Mouse (Mus musculus) heart, adult 2 months (tissue): ENCODE measurements at regions not wholly inside any gene's neighbourhood (a gene's known extent, or its start where the extent isn't known, plus 50 kb on each side); places are given as distances from the start of the nearest gene placed in this dataset.

ENCODE experiments used
- DNase-seq, 2 experiments: peaks; one replicate each; pipeline ENCODE4 v3.0.0; 2021
- H3K27ac ChIP-seq: fragments of 200-600 bp; 2 replicates; pipeline ENCODE4 v1.8.1; 2022
- H3K27me3 ChIP-seq: fragments of 200-500 bp; 2 replicates; pipeline ENCODE4 v1.6.1; 2012; ENCODE audit warnings: mild to moderate bottlenecking, low read length, inconsistent platforms, mixed read lengths; ENCODE audit not compliant: control insufficient read depth, insufficient read depth
- H3K36me3 ChIP-seq: fragments of 200-500 bp; 2 replicates; pipeline ENCODE4 v1.6.1; 2012; ENCODE audit warnings: low read length, inconsistent platforms; ENCODE audit not compliant: control insufficient read depth, insufficient read depth
- H3K4me1 ChIP-seq: fragments of 200-500 bp; 2 replicates; pipeline ENCODE4 v1.6.1; 2011; ENCODE audit warnings: low read length; ENCODE audit not compliant: control insufficient read depth, insufficient read depth
- H3K4me3 ChIP-seq: fragments of 200-600 bp; 2 replicates; pipeline ENCODE4 v1.8.1; 2022
- H3K79me2 ChIP-seq: fragments of 200-500 bp; replicated peaks from 2 replicates; pipeline ENCODE4 v1.6.1; 2012; ENCODE audit warnings: mild to moderate bottlenecking, inconsistent platforms, low read length, moderate library complexity, mixed read lengths; ENCODE audit not compliant: control insufficient read depth, insufficient read depth
- H3K9ac ChIP-seq: fragments of 200-500 bp; 2 replicates; pipeline ENCODE4 v1.6.1; 2012; ENCODE audit warnings: low read depth, mild to moderate bottlenecking, control low read depth, inconsistent platforms, low read length, mixed read lengths
- CTCF ChIP-seq: fragments of 200-600 bp; IDR thresholded peaks from 2 replicates; pipeline ENCODE4 v1.8.1; 2022; ENCODE audit warnings: antibody characterized with exemption, mild to moderate bottlenecking, moderate library complexity
- EP300 ChIP-seq: fragments of 200-500 bp; IDR thresholded peaks from 2 replicates; pipeline ENCODE4 v1.6.1; 2011; ENCODE audit warnings: low read depth, low read length, control low read depth; ENCODE audit not compliant: insufficient read depth
- POLR2A ChIP-seq: fragments of 200-500 bp; IDR thresholded peaks from 2 replicates; pipeline ENCODE4 v1.6.1; 2011; ENCODE audit warnings: mild to moderate bottlenecking, low read depth, low read length, control low read depth; ENCODE audit not compliant: insufficient read depth
- WGBS: fragments of 180-500 bp; shearing (Covaris S2); methylation state at CpG from one replicate; pipeline ENCODE4 v1.1.7; 2018; 5-methylcytosine and 5-hydroxymethylcytosine counted together
- intact Hi-C: fragments of 180-260 bp; cut with DNase I; formaldehyde crosslinking; loops from one replicate; pipeline ENCODE4 v1.15.1; 2025

DNA sequence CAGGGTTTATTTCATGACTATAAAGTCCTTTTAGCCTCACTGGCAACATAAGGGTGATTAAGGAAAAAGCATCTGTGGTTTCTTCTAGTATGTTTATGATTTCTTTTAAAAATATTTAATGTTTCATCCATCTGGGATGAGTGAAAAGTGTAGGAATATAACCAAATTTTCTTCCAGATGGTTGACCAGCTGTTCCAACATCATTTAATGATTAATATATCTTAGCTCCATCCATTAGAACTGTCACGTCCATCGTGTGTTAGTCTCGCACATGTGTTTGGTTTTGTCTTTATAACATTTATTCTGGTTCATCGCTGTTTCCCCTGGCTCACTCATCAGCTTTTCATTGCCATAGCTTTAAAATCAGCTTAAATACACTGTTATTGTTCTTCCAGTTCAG is 200.6 kb downstream of the Ktn1 start:
- H3K36me3 ChIP-seq: no peaks in the 10 kb centered on the region
- no peak for DNase-seq
- H3K27me3 ChIP-seq: no peaks in the 10 kb centered on the region
- 85% methylated on average over 4 of the region's 4 CpGs for WGBS
- no peak overlapping the region for H3K27ac ChIP-seq
- no peaks in the 10 kb centered on the region for H3K79me2 ChIP-seq
- no peak overlapping the region for H3K9ac ChIP-seq
- intact Hi-C loops: no loop called here
- no peak overlapping the region for H3K4me3 ChIP-seq
- TF ChIP-seq CTCF (no peak), EP300 (no peak), POLR2A (no peak)
- H3K4me1 ChIP-seq: no peaks in the 10 kb centered on the region

DNA sequence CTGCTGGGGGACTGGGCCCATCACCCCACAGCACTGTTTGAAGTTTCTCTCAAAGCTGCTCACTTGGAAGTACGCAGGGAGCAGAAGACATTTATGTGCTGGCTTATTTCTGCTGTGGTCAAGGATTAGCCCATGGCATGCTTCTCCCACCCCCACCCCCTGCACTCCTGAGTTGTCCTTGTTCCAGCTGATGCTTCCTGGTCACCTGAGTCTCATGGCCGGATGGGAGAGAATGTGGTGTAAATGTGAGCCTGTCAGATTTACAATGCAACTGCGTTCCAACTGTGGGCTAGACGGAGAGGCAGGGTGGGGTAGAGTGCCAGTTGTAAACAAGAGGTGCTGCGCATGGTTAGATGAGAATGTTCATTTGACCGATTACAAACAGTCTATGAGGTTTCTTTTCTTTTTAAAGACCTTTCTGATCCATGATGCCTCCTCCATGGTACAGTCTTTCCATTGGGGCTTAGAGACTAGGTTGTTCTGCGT is 208.1 kb downstream of the Ktn1 start:
- Histone ChIP-seq H3K27ac (no peak overlapping the region), H3K79me2 (no peaks in the 10 kb centered on the region), H3K9ac (no peak overlapping the region), H3K4me3 (no peak overlapping the region), H3K27me3 (no peaks in the 10 kb centered on the region), H3K4me1 (no peaks in the 10 kb centered on the region), H3K36me3 (no peaks in the 10 kb centered on the region)
- DNase-seq: no peak
- intact Hi-C loops: no loop called here
- TF ChIP-seq CTCF (no peak), EP300 (no peak), POLR2A (no peak)
- WGBS: 76% methylated on average over 7 of the region's 7 CpGs

DNA sequence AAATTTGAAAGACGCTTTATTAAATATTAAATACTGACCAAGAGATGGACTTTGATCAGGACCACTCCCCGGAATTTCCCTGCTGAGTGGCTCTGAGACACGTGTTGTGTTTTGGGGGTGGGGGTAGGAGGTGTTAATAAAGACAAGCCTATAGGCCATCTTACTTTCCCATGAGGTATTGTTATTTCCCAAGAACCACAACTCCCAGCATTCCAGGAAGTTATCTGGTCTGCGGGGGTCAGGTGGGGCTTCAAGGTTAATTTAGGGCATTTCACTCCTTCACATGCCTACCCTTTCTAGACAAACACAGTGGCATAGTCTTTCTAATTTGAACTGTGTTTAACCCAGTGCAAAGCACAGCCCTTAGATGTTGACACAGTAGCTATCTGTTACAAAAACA is 209.0 kb downstream of the Ktn1 start:
- Histone ChIP-seq H3K79me2 (no peaks in the 10 kb centered on the region), H3K4me1 (no peaks in the 10 kb centered on the region), H3K27ac (no peak overlapping the region), H3K36me3 (no peaks in the 10 kb centered on the region), H3K27me3 (no peaks in the 10 kb centered on the region), H3K4me3 (no peak overlapping the region), H3K9ac (no peak overlapping the region)
- no peak for DNase-seq
- intact Hi-C loops: no loop called here
- TF ChIP-seq EP300: no peak
- no peak for TF ChIP-seq POLR2A
- no peak for TF ChIP-seq CTCF
- WGBS: 80% methylated on average over 4 of the region's 4 CpGs

DNA sequence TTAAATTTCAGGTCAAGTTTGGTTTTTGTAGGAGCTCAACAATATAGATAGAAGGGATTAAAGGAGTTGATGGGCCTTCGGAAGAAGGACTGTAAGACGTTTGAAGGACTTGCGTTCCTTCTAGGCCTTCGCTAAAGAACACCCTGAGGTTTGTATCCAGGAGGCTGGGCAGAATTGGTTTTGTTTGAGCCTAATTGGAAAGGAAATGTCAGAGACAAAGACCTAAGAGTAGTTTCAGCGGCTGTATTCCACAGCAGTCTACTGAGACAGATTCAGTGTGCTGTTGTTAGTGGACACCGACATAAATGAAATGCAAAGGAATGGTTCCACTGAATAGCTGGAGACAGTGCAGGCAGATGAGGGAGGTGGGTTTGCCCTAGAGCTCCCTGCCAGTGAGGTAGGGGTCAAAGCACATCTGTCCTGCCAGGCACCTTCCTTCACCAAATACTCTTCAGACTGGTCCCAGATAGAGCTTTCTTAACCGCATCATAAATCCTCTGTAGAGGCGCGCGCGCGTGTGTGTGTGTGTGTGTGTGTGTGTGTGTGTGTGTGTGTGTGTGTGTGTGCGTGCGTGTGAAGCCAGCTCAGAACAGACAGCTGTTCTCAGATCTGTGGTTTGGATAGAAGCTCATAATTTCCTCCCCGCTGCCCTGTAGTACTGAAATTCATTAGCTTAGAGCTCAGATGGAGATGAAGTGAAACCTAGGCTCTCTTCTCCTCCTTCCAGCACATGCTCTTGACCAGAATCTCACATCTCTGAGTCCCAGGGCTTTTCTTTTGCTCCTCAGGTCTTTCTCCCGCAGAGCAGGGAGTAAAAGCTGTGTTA is 209.7 kb downstream of the Ktn1 start:
- no peak for DNase-seq
- no peak overlapping the region for H3K4me3 ChIP-seq
- no peak for TF ChIP-seq POLR2A
- no peak for TF ChIP-seq EP300
- no peak for TF ChIP-seq CTCF
- no peaks in the 10 kb centered on the region for H3K27me3 ChIP-seq
- no peaks in the 10 kb centered on the region for H3K4me1 ChIP-seq
- intact Hi-C loops: no loop called here
- no peak overlapping the region for H3K27ac ChIP-seq
- H3K36me3 ChIP-seq: no peaks in the 10 kb centered on the region
- no peak overlapping the region for H3K9ac ChIP-seq
- 84% methylated on average over 16 of the region's 16 CpGs for WGBS
- no peaks in the 10 kb centered on the region for H3K79me2 ChIP-seq

DNA sequence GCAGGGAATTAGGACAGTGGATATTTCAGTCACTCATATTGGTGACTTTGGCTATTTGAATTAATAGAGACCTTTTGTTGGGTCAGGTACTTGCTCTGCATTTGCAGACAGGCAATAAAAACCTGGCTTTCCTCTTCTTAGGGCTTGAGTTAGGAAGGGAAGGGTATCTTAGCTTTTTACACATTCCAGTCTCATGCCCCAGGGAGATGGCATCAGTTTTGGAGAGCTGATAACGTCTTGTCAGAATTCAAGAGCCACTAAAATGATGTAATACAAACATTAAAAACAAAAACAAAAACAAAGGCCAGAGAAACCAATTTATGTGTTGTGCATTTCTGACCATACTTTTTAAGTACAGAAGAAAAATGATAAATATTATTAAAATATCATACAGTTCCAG is 214.3 kb downstream of the Ktn1 start:
- intact Hi-C loops: no loop called here
- Histone ChIP-seq H3K79me2 (no peaks in the 10 kb centered on the region), H3K36me3 (no peaks in the 10 kb centered on the region), H3K4me1 (no peaks in the 10 kb centered on the region; the same call in 1 of the 2 replicates), H3K27ac (no peak overlapping the region), H3K9ac (no peak overlapping the region), H3K27me3 (no peaks in the 10 kb centered on the region), H3K4me3 (no peak overlapping the region)
- WGBS: 59% methylated on average over 1 of the region's 1 CpGs
- peak in 1 of 2 experiments; percentile 41 for DNase-seq
- TF ChIP-seq EP300 (no peak), POLR2A (no peak), CTCF (no peak)

DNA sequence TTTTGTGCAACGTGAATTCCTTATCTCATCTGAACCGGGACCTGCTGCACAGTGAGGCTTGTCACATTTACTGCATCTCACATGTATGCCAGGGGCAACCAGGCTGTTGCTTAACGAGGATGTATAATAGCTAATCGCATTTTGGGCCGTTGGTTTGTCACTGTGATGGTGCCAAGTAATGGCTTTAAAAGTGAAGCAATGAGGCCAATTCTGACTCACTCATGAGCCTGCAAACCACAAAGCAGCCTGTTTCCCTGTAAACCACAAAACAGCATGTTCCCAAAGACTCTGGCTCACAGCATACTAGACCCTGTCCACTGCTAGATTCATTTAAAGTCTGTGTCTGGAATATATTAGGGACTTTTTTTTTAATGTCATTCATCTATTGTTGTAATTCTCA is 214.8 kb downstream of the Ktn1 start:
- no peak overlapping the region for H3K27ac ChIP-seq
- 50% methylated on average over 5 of the region's 5 CpGs for WGBS
- no peak overlapping the region for H3K9ac ChIP-seq
- no peaks in the 10 kb centered on the region; the same call in 1 of the 2 replicates for H3K4me1 ChIP-seq
- DNase-seq: peak; percentile 25 to 28
- no peaks in the 10 kb centered on the region for H3K79me2 ChIP-seq
- TF ChIP-seq POLR2A (no peak), EP300 (no peak), CTCF (no peak)
- no peaks in the 10 kb centered on the region for H3K27me3 ChIP-seq
- no peak overlapping the region for H3K4me3 ChIP-seq
- intact Hi-C loops: no loop called here
- no peaks in the 10 kb centered on the region for H3K36me3 ChIP-seq
